Mouse (Mus musculus): ENCODE measurements around the gene Alkbh6. TPM values are rescaled to one million over a fixed set of nuclear protein-coding genes. Genes with fewer than 3 reads are reported as not detected.

The Alkbh6 gene
- polyA plus RNA-seq, 1 experiment from 2014 or later, result 68.9 TPM

GRCm38 (mm10) chr7:30332622-30333259 is 24.2 kb downstream of the Alkbh6 start:
- H3K9me3 ChIP-seq (ENCODE audit: control insufficient read depth, low read length), result no peaks in the 10 kb centered on the region
- peaks cover 28 to 29% of the 10 kb centered on the region in 2 experiments for H3K4me1 ChIP-seq (ENCODE audit: control insufficient read depth in 2 of 2, insufficient read depth in 2 of 2, low read length in 2 of 2)
- no peak for ATAC-seq (ENCODE audit: insufficient number of reproducible peaks, insufficient read depth, low FRiP score, low read depth)
- H3K4me2 ChIP-seq (ENCODE audit: low read length), result peak overlapping the region; percentile 19
- WGBS, result 48% methylated on average over 18 of the region's 18 CpGs
- H3K36me3 ChIP-seq (ENCODE audit: control insufficient read depth, insufficient read depth, low read length), result no peaks in the 10 kb centered on the region
- H3K27me3 ChIP-seq (ENCODE audit: control insufficient read depth, insufficient read depth, low read length), result peaks cover 18% of the 10 kb centered on the region
- H3K4me3 ChIP-seq (ENCODE audit: control insufficient read depth in 1 of 2, insufficient read depth in 1 of 2, low read depth in 1 of 2, low read length in 2 of 2), result no peak overlapping the region
- H3K27ac ChIP-seq (replicated peaks in 1 of 2; ENCODE audit: control insufficient read depth in 1 of 2, insufficient read depth in 1 of 2, low read depth in 2 of 2, low read length in 2 of 2), result peak overlapping the region; percentile 81 to 83
- peak overlapping the region; percentile 27; the same call in 1 of the 2 replicates for H3K9ac ChIP-seq (ENCODE audit: low read length)

DNA sequence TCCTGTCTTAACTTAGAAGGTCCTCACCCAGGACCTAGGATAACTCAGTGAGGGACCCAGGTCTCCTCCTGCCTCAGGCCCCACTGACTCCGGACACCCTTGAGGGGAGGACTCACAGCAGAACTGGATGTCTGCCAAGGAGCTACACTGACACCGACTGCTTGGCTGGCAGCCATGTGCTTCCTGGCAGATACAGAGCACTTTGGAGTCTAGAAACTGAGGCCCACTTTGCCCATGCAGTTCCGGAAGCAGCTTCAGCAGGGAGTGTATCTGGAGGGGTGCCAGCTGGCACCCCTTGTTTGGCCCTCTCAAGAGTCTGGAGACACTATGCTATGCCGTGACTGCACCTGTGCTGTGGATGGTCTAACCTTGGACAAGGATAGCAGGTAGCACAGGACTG is 24.9 kb downstream of the Alkbh6 start:
- 5% methylated on average over 4 of the region's 4 CpGs for WGBS
- H3K27me3 ChIP-seq (ENCODE audit: control insufficient read depth, insufficient read depth, low read length), result peaks cover 18% of the 10 kb centered on the region
- H3K9ac ChIP-seq (ENCODE audit: low read length), result no peak overlapping the region
- peak overlapping the region; percentile 19; the same call in 1 of the 2 replicates for H3K4me2 ChIP-seq (ENCODE audit: low read length)
- peaks cover 25 to 27% of the 10 kb centered on the region in 2 experiments for H3K4me1 ChIP-seq (ENCODE audit: control insufficient read depth in 2 of 2, insufficient read depth in 2 of 2, low read length in 2 of 2)
- peak; percentile 80 for ATAC-seq (ENCODE audit: insufficient number of reproducible peaks, insufficient read depth, low FRiP score, low read depth)
- no peaks in the 10 kb centered on the region for H3K9me3 ChIP-seq (ENCODE audit: control insufficient read depth, low read length)
- H3K4me3 ChIP-seq (ENCODE audit: control insufficient read depth in 1 of 2, insufficient read depth in 1 of 2, low read depth in 1 of 2, low read length in 2 of 2), result no peak overlapping the region
- peak overlapping the region; percentile 81 to 83 for H3K27ac ChIP-seq (replicated peaks in 1 of 2; ENCODE audit: control insufficient read depth in 1 of 2, insufficient read depth in 1 of 2, low read depth in 2 of 2, low read length in 2 of 2)
- H3K36me3 ChIP-seq (ENCODE audit: control insufficient read depth, insufficient read depth, low read length), result no peaks in the 10 kb centered on the region

GRCm38 (mm10) chr7:30334563-30334962 is 26.0 kb downstream of the Alkbh6 start:
- 71% methylated on average over 5 of the region's 5 CpGs for WGBS
- Histone ChIP-seq H3K9me3 (ENCODE audit: control insufficient read depth, low read length) (no peaks in the 10 kb centered on the region), H3K4me3 (ENCODE audit: control insufficient read depth in 1 of 2, insufficient read depth in 1 of 2, low read depth in 1 of 2, low read length in 2 of 2) (no peak overlapping the region), H3K4me2 (ENCODE audit: low read length) (no peak overlapping the region), H3K27ac (replicated peaks in 1 of 2; ENCODE audit: control insufficient read depth in 1 of 2, insufficient read depth in 1 of 2, low read depth in 2 of 2, low read length in 2 of 2) (no peak overlapping the region), H3K9ac (ENCODE audit: low read length) (0 out of 2 replicates have a peak overlapping the region, but pooled peaks have one; percentile 11), H3K36me3 (ENCODE audit: control insufficient read depth, insufficient read depth, low read length) (no peaks in the 10 kb centered on the region), H3K4me1 (ENCODE audit: control insufficient read depth in 2 of 2, insufficient read depth in 2 of 2, low read length in 2 of 2) (peaks cover 25 to 27% of the 10 kb centered on the region in 2 experiments), H3K27me3 (ENCODE audit: control insufficient read depth, insufficient read depth, low read length) (peaks cover 18% of the 10 kb centered on the region)
- ATAC-seq (ENCODE audit: insufficient number of reproducible peaks, insufficient read depth, low FRiP score, low read depth), result no peak

DNA sequence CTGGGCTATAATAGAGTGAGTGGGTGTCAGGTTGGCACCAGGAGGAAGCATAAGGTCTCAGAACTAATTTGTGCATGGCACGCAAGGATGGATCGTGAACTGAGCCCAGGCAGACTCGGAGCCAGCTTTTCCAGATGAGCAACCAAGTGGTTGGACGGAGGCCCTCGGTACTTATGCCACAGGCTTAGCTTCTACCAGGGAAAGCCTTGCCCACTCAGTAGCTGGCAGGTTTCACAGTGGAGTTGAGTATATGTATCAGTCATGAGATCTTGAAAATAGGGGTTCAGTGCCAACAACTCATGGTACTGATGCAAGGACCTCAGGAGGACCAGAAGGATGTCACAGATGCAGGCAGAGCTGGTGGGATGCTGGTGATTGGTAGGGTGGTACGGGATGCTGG is 27.2 kb downstream of the Alkbh6 start:
- Histone ChIP-seq H3K9ac (ENCODE audit: low read length) (no peak overlapping the region), H3K27me3 (ENCODE audit: control insufficient read depth, insufficient read depth, low read length) (peaks cover 18% of the 10 kb centered on the region), H3K9me3 (ENCODE audit: control insufficient read depth, low read length) (no peaks in the 10 kb centered on the region), H3K27ac (replicated peaks in 1 of 2; ENCODE audit: control insufficient read depth in 1 of 2, insufficient read depth in 1 of 2, low read depth in 2 of 2, low read length in 2 of 2) (no peak overlapping the region), H3K4me2 (ENCODE audit: low read length) (no peak overlapping the region), H3K4me3 (ENCODE audit: control insufficient read depth in 1 of 2, insufficient read depth in 1 of 2, low read depth in 1 of 2, low read length in 2 of 2) (no peak overlapping the region), H3K36me3 (ENCODE audit: control insufficient read depth, insufficient read depth, low read length) (no peaks in the 10 kb centered on the region), H3K4me1 (ENCODE audit: control insufficient read depth in 2 of 2, insufficient read depth in 2 of 2, low read length in 2 of 2) (peaks cover 25 to 27% of the 10 kb centered on the region in 2 experiments)
- no peak for ATAC-seq (ENCODE audit: insufficient number of reproducible peaks, insufficient read depth, low FRiP score, low read depth)
- 77% methylated on average over 6 of the region's 6 CpGs for WGBS

DNA sequence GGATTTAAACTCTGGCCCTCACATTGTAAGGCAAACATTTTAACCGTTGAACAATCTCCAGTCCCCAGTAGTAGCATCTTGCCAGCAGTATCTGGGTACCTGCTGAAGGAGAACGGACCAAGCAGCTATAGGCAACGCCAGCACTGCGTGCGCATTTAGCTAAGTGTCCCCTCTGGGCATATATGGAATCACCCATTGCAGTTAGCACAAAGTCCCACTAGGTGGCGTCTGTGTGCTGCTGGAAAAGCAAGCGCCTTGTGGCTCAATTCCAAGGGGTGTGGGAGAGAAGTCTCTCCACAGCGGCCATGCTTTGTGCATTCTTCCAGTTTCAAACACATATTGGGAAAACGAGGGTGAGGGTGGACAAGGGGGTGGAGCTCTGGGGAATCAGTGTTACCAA is 27.9 kb downstream of the Alkbh6 start:
- WGBS, result 5% methylated on average over 9 of the region's 9 CpGs
- 0 out of 2 replicates have a peak overlapping the region, but pooled peaks have one; percentile 18 for H3K4me2 ChIP-seq (ENCODE audit: low read length)
- no peaks in the 10 kb centered on the region for H3K36me3 ChIP-seq (ENCODE audit: control insufficient read depth, insufficient read depth, low read length)
- H3K27me3 ChIP-seq (ENCODE audit: control insufficient read depth, insufficient read depth, low read length), result peaks cover 22% of the 10 kb centered on the region
- no peak overlapping the region for H3K27ac ChIP-seq (replicated peaks in 1 of 2; ENCODE audit: control insufficient read depth in 1 of 2, insufficient read depth in 1 of 2, low read depth in 2 of 2, low read length in 2 of 2)
- no peak for ATAC-seq (ENCODE audit: insufficient number of reproducible peaks, insufficient read depth, low FRiP score, low read depth)
- H3K4me1 ChIP-seq (ENCODE audit: control insufficient read depth in 2 of 2, insufficient read depth in 2 of 2, low read length in 2 of 2), result peaks cover 25 to 27% of the 10 kb centered on the region in 2 experiments
- no peak overlapping the region for H3K4me3 ChIP-seq (ENCODE audit: control insufficient read depth in 1 of 2, insufficient read depth in 1 of 2, low read depth in 1 of 2, low read length in 2 of 2)
- no peak overlapping the region for H3K9ac ChIP-seq (ENCODE audit: low read length)
- H3K9me3 ChIP-seq (ENCODE audit: control insufficient read depth, low read length), result no peaks in the 10 kb centered on the region

GRCm38 (mm10) chr7:30339432-30340109 is 31.1 kb downstream of the Alkbh6 start:
- Histone ChIP-seq H3K4me3 (ENCODE audit: control insufficient read depth in 1 of 2, insufficient read depth in 1 of 2, low read depth in 1 of 2, low read length in 2 of 2) (no peak overlapping the region), H3K27ac (replicated peaks in 1 of 2; ENCODE audit: control insufficient read depth in 1 of 2, insufficient read depth in 1 of 2, low read depth in 2 of 2, low read length in 2 of 2) (no peak overlapping the region), H3K9ac (ENCODE audit: low read length) (no peak overlapping the region), H3K4me1 (ENCODE audit: control insufficient read depth in 2 of 2, insufficient read depth in 2 of 2, low read length in 2 of 2) (peaks cover 0 to 4% of the 10 kb centered on the region in 2 experiments; a peak in 1 of 4 replicates), H3K36me3 (ENCODE audit: control insufficient read depth, insufficient read depth, low read length) (no peaks in the 10 kb centered on the region), H3K9me3 (ENCODE audit: control insufficient read depth, low read length) (no peaks in the 10 kb centered on the region), H3K4me2 (ENCODE audit: low read length) (no peak overlapping the region), H3K27me3 (ENCODE audit: control insufficient read depth, insufficient read depth, low read length) (peaks cover 21% of the 10 kb centered on the region)
- WGBS, result 64% methylated on average over 5 of the region's 5 CpGs
- no peak for ATAC-seq (ENCODE audit: insufficient number of reproducible peaks, insufficient read depth, low FRiP score, low read depth)

DNA sequence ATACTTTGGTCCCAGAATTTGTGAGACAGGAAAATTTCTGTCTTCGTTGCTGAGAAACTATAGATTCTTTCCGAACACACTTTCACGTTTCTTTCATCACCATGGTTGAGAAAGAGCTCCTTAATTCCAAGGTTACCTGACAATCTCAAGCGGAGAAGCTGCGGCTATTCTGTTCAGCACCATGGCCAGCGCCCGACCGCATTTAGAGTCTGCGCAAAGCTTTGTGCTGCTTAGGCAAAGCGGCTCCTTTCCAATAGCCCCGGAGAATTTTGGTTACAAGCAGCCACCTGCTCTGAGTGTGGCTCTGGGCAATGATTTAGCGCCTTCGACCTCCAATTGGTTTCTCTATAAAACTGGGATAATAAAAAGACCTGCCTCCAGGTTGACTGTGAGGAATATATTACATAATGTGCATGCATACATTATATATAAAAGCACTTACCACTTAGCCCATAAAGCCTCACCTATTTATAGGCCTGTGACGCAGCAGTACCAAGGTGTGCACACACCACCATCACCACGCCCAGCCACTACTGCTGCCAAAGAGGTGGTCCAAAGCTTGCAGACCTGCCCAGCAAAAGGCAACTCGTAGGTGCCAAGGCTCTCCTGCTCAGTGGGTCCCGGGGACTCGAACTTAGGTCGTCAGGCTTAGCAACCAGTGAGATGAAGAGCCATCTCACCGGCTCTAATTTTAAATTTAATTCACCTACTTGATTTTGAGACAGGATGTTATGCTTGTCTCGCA is 38.3 kb downstream of the Alkbh6 start:
- WGBS, result 24% methylated on average over 21 of the region's 21 CpGs

More for the DNA sequence above, 38.3 kb downstream of the Alkbh6 start:
- Histone ChIP-seq H3K27me3 (ENCODE audit: control insufficient read depth, insufficient read depth, low read length) (peaks cover 43% of the 10 kb centered on the region), H3K9me3 (ENCODE audit: control insufficient read depth, low read length) (no peaks in the 10 kb centered on the region), H3K9ac (ENCODE audit: low read length) (no peak overlapping the region), H3K4me3 (ENCODE audit: control insufficient read depth in 1 of 2, insufficient read depth in 1 of 2, low read depth in 1 of 2, low read length in 2 of 2) (no peak overlapping the region), H3K4me1 (ENCODE audit: control insufficient read depth in 2 of 2, insufficient read depth in 2 of 2, low read length in 2 of 2) (no peaks in the 10 kb centered on the region), H3K36me3 (ENCODE audit: control insufficient read depth, insufficient read depth, low read length) (no peaks in the 10 kb centered on the region), H3K27ac (replicated peaks in 1 of 2; ENCODE audit: control insufficient read depth in 1 of 2, insufficient read depth in 1 of 2, low read depth in 2 of 2, low read length in 2 of 2) (no peak overlapping the region), H3K4me2 (ENCODE audit: low read length) (no peak overlapping the region)
- ATAC-seq (ENCODE audit: insufficient number of reproducible peaks, insufficient read depth, low FRiP score, low read depth), result no peak

Measured in heart, embryonic 14.5 days (tissue).